Mouse (Mus musculus): Measurements from ENCODE around the gene Npm1. TPM values are rescaled to one million over a fixed set of nuclear protein-coding genes. Genes with fewer than 3 reads are reported as not detected.

The Npm1 gene
- polyA plus RNA-seq, 1 experiment: 74.9 TPM

DNA sequence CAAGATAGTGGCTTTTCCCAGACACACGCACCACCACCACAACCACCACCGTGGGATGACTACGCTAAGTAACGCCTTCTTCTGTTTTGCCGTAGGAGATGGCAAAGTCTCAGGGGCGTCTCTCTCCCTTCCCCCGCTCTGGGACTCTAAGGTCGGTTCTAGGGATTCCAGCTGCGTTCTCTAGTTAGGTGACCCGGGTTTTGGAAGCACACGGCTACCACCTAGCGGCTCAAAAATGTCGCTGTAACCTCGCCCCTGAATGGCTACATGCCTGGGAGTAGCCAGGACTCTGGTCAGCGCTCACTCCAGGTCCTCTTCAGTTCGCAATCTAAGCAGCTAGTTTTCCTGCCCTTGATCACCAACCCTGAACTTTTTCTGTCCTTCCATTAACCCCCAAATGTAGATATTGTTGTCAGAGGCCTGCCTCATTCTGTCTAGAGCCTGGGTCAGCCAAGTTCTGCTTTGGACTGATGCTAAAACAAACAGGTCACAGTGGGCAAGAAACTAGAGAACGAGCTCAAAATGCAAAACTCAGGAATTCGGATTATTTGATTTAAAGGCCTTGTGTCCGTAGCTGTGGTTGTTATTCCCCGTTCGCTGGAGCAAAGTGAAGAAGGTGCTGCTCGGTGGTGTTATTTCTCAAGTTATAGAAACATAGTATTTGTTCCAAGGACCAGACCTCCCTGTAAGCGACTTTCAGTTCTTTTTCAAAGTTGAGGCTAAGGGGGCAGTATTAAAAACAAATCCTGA is 14.5 kb downstream of the Npm1 start:
- DNase-seq: peak; percentile 71
- Histone ChIP-seq H3K4me1 (ENCODE audit: control insufficient read depth, insufficient read depth, low read length) (peaks cover 4% of the 10 kb centered on the region), H3K4me3 (replicated peaks; ENCODE audit: extremely low read depth, low read depth, low read length) (peak overlapping the region; percentile 23)
- WGBS: 11% methylated on average over 23 of the region's 23 CpGs
- TF ChIP-seq CTCF (IDR thresholded peaks at IDR 0.05; ENCODE audit: insufficient read depth, low read length): peak; percentile 86
- no peak for TF ChIP-seq POLR2A (IDR thresholded peaks at IDR 0.05; ENCODE audit: borderline replicate concordance, extremely low read depth, low read depth, low read length)

GRCm38 (mm10) chr11:33147572-33148337 is 15.3 kb downstream of the Npm1 start:
- H3K4me1 ChIP-seq (ENCODE audit: control insufficient read depth, insufficient read depth, low read length): peaks cover 4% of the 10 kb centered on the region
- peak; percentile 52 for DNase-seq
- 2% methylated on average over 81 of the region's 85 CpGs for WGBS
- peak overlapping the region; percentile 50 for H3K4me3 ChIP-seq (replicated peaks; ENCODE audit: extremely low read depth, low read depth, low read length)
- TF ChIP-seq CTCF (IDR thresholded peaks at IDR 0.05; ENCODE audit: insufficient read depth, low read length) (no peak), POLR2A (IDR thresholded peaks at IDR 0.05; ENCODE audit: borderline replicate concordance, extremely low read depth, low read depth, low read length) (no peak)

DNA sequence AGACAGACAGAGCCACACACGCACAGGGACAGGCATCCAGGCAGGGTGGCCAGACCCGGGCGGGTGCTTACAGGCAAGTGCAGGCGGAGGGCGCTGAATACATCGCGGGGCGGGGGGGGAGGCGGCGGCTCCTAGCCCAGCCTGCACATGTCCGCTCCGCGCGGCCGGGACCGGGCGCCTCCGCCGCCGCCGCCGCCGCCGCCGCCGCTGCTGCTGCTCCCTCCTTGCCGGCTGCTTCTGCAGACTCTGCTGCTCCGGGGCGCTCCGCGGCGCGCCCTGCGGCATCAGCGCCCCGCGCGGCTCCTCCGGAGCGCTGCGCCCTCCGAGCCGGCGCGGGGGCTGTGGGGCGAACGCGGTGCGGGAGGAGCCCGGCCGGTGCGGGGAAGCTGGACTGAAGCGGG is 15.8 kb downstream of the Npm1 start, which contains the start of gene Fgf18:
Gene Fgf18 (minus strand): TSS at position 230 of the 401 bp plus-strand sequence.
- DNase-seq: no peak
- 1% methylated on average over 52 of the region's 53 CpGs for WGBS
- no peak for TF ChIP-seq CTCF (IDR thresholded peaks at IDR 0.05; ENCODE audit: insufficient read depth, low read length)
- no peak for TF ChIP-seq POLR2A (IDR thresholded peaks at IDR 0.05; ENCODE audit: borderline replicate concordance, extremely low read depth, low read depth, low read length)
- Histone ChIP-seq H3K4me3 (replicated peaks; ENCODE audit: extremely low read depth, low read depth, low read length) (peak within 1 kb of the TSS; percentile 52), H3K4me1 (ENCODE audit: control insufficient read depth, insufficient read depth, low read length) (peaks cover 4% of the 10 kb centered on the region)

DNA sequence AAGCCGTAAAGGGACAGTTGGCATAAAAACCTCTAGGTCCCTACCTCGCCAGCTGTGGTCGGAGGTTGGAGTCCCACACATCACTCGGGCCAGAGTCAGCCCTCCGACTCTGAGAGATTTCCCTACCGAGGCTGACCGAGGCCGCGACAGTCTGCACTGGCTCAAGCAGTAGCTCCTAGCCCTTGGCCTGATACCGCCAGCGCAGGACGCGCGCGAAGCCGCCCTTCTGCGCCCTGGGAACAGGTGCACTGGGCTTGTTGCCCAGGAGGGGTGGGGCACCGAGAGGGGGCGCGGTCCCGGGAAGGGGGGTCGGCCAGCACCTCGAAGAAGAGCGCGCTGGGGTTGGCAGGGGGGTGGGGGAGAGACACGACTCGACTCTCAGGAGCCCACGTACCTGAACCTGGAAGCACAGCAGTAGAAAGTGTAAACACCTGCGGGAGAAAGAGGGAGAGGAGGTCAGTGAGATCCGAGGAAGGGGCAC is 16.3 kb downstream of the Npm1 start:
- no peak for TF ChIP-seq CTCF (IDR thresholded peaks at IDR 0.05; ENCODE audit: insufficient read depth, low read length)
- TF ChIP-seq POLR2A (IDR thresholded peaks at IDR 0.05; ENCODE audit: borderline replicate concordance, extremely low read depth, low read depth, low read length): no peak
- peak; percentile 53 for DNase-seq
- Histone ChIP-seq H3K4me1 (ENCODE audit: control insufficient read depth, insufficient read depth, low read length) (peaks cover 4% of the 10 kb centered on the region), H3K4me3 (replicated peaks; ENCODE audit: extremely low read depth, low read depth, low read length) (peak overlapping the region; percentile 52)
- WGBS: 2% methylated on average over 30 of the region's 30 CpGs

GRCm38 (mm10) chr11:33146143-33146497 is 16.9 kb downstream of the Npm1 start:
- TF ChIP-seq CTCF (IDR thresholded peaks at IDR 0.05; ENCODE audit: insufficient read depth, low read length) (no peak), POLR2A (IDR thresholded peaks at IDR 0.05; ENCODE audit: borderline replicate concordance, extremely low read depth, low read depth, low read length) (no peak)
- 7% methylated on average over 9 of the region's 9 CpGs for WGBS
- H3K4me3 ChIP-seq (replicated peaks; ENCODE audit: extremely low read depth, low read depth, low read length): no peak overlapping the region
- H3K4me1 ChIP-seq (ENCODE audit: control insufficient read depth, insufficient read depth, low read length): peaks cover 4% of the 10 kb centered on the region
- DNase-seq: peak; percentile 57

DNA sequence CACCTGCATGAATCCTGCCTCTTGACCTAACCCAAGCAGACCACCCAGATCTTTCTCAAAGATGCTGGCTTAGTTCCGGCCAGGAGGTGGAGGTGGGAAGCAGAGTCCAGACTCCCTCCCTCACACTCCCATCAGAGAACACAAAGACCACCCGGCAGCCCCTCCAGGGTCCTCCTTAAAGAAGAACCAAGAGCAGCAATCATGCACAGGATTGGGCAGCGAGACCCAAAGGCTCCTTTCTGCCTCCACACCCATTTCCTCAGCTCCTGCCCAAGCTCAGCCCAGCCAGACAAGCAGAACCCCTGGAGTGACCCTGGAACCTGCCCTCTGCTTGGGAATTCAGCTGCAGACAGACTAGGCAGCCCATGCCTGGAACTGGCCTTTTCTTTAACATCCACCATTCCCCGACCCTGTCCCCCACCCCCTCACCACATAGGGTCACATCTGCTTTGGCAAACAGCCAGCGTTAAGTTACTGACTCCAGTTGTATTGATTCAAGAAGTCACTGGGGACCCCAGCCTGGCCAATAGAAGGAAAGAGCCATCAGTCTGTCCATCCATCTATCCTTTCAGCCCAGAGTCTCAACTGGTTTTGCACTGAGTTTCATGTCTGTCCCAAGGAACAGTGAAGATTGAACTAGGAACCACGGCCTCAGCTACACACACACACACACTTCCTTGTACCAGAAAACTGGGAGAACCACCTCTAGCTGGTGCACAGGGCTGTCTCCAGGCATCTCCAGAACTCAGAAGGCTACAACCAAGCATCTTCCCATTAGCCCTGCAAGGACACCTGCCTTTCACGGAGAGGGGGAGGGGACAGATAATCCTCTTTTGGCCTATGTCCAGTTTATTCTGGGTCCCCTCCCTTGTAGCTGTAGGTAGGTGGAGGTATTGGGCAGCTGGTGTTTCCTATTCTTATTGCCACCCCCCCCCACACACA is 17.5 kb downstream of the Npm1 start:
- 32% methylated on average over 7 of the region's 7 CpGs for WGBS
- H3K4me3 ChIP-seq (replicated peaks; ENCODE audit: extremely low read depth, low read depth, low read length): no peak overlapping the region
- TF ChIP-seq POLR2A (IDR thresholded peaks at IDR 0.05; ENCODE audit: borderline replicate concordance, extremely low read depth, low read depth, low read length) (no peak), CTCF (IDR thresholded peaks at IDR 0.05; ENCODE audit: insufficient read depth, low read length) (no peak)
- H3K4me1 ChIP-seq (ENCODE audit: control insufficient read depth, insufficient read depth, low read length): peaks cover 4% of the 10 kb centered on the region
- no peak for DNase-seq

- no peak for DNase-seq
- no peak for TF ChIP-seq POLR2A (IDR thresholded peaks at IDR 0.05; ENCODE audit: borderline replicate concordance, extremely low read depth, low read depth, low read length)
- no peak for TF ChIP-seq CTCF (IDR thresholded peaks at IDR 0.05; ENCODE audit: insufficient read depth, low read length)
- Histone ChIP-seq H3K4me3 (replicated peaks; ENCODE audit: extremely low read depth, low read depth, low read length) (no peak overlapping the region), H3K4me1 (ENCODE audit: control insufficient read depth, insufficient read depth, low read length) (peaks cover 4% of the 10 kb centered on the region)
- WGBS: 38% methylated on average over 9 of the region's 9 CpGs
Measured at GRCm38 (mm10) chr11:33143906-33144305, 19.1 kb downstream of the Npm1 start.

GRCm38 (mm10) chr11:33142801-33143200 is 20.2 kb downstream of the Npm1 start:
- 58% methylated on average over 1 of the region's 1 CpGs for WGBS
- peak; percentile 51 for DNase-seq
- H3K4me1 ChIP-seq (ENCODE audit: control insufficient read depth, insufficient read depth, low read length): no peaks in the 10 kb centered on the region; the same call in 1 of the 2 replicates
- H3K4me3 ChIP-seq (replicated peaks; ENCODE audit: extremely low read depth, low read depth, low read length): no peak overlapping the region
- TF ChIP-seq CTCF (IDR thresholded peaks at IDR 0.05; ENCODE audit: insufficient read depth, low read length) (no peak), POLR2A (IDR thresholded peaks at IDR 0.05; ENCODE audit: borderline replicate concordance, extremely low read depth, low read depth, low read length) (no peak)

DNA sequence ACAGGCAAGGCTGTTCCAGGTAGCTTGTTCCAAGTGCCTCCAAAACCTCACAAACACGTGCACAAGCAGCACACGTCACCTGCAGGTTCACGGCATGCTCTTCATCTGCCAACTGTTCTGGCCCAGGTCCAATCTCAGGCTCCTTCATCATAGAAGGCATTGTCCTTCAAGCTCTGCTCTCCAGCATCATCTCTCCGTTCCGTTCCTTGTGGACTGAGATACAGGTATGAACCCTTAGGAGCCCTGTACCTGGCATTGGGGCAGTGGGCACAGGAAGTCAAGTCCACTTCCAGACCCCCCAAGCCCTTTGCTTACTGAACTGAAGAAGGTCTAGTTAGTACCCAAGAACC is 22.9 kb downstream of the Npm1 start:
- Histone ChIP-seq H3K4me3 (replicated peaks; ENCODE audit: extremely low read depth, low read depth, low read length) (no peak overlapping the region), H3K4me1 (ENCODE audit: control insufficient read depth, insufficient read depth, low read length) (no peaks in the 10 kb centered on the region)
- DNase-seq: no peak
- TF ChIP-seq POLR2A (IDR thresholded peaks at IDR 0.05; ENCODE audit: borderline replicate concordance, extremely low read depth, low read depth, low read length) (no peak), CTCF (IDR thresholded peaks at IDR 0.05; ENCODE audit: insufficient read depth, low read length) (no peak)
- WGBS: 69% methylated on average over 5 of the region's 5 CpGs
